Mouse (Mus musculus) cerebellum, adult (tissue): Measurements from ENCODE around the gene Parp4.

Source experiments
- ATAC-seq: cut with Nextera tagmentation; 2 replicates; pipeline ENCODE4 v1.9.2; 2017; ENCODE audit warnings: mild to moderate bottlenecking, moderate library complexity, mixed read lengths; ENCODE audit not compliant: insufficient number of reproducible peaks, low FRiP score, low TSS enrichment

Parp4 gene

DNA sequence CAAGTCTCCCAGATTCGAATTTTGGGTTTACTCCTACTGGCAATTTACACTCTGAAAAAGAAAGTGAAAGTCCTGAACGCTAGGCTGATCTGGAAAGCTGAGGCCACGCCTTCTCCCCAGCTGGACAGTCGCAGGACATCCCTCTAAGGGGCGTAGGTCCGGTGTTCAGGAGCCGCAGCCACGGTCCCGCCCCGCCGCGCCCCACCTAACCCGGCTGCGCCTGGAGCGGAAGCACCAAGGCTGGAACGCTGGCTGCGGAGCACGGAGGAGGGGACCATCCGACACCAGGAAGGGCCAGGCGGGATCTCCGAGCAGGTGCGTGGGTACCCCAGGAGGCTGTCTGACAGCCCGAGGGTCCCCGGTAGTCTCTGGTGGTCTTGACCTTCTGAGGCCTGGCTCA is at the start of gene Parp4, which contains the start of gene Cenpj:
TSS of gene Parp4 (plus strand) at position 204 of the 400 bp plus-strand sequence.
TSS of gene Cenpj (minus strand) at position 10 of the 400 bp plus-strand sequence.
- ATAC-seq = peak; percentile 63

DNA sequence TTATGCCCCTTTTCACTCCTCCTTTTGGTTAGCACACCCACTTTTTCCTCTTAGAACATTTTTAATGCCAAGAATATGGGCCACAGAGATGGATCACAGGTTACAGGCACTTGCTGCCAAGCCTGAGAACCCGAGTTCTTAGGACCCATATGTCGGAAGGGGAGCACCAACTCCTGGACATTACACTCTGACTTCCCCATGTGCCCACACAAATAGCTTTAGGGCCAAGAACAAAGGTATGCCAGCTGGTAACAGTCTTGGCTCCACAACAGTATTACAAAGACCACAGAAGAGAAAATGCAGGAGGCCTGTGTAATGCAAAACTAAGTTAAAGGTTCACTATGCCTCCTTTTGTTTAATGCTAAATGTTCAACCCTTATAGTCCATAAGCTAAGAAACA is 44.6 kb upstream of the Parp4 start:
- ATAC-seq = peak; percentile 56; the same call in 1 of the 2 replicates

DNA sequence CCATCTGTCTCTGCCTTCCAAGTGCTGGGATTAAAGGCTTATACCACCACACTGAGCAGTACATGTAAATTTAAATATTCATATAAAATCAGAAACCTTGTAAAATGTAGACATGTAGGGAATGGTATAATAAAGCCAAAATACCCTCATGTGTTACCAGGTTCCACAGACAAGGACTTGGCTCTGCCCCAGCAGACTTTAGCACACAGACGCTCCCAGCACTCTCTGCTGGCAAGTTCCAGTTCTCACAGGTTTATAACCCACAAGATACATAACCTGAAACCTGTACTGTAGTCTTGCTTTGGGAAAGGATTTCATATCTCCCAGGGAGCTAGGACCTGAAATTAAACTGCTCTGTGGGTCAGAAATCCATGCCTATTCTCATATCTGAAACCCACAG is 30.5 kb upstream of the Parp4 start:
- ATAC-seq = no peak

- no peak for ATAC-seq
Observed at GRCm38 (mm10) chr14:56545491-56545890, 29.9 kb upstream of the Parp4 start.

- ATAC-seq = peak; percentile 84
Observed at GRCm38 (mm10) chr14:56550960-56551359, 24.5 kb upstream of the Parp4 start.

- no peak for ATAC-seq
Observed at GRCm38 (mm10) chr14:56552924-56553323, 22.5 kb upstream of the Parp4 start.

DNA sequence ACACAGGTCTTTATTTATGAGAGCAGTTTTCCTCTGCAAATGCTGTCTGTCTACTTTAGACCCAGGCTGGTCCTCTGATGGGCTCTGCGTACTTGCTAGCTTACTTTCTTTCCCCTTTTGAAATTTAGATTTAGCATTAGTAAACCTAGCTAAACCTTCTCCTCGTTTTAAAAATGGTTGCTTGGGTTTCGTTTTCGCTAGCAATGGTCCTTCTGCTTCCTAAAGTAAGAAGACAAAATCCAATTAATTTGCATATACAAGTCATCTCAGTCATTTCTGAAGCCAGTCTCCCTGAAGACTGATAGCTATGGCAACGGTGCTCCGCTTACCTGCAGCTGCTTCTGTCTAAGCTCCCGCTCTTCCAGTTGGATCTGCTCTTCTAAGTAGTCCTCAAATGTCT is 22.1 kb upstream of the Parp4 start:
- ATAC-seq = no peak

DNA sequence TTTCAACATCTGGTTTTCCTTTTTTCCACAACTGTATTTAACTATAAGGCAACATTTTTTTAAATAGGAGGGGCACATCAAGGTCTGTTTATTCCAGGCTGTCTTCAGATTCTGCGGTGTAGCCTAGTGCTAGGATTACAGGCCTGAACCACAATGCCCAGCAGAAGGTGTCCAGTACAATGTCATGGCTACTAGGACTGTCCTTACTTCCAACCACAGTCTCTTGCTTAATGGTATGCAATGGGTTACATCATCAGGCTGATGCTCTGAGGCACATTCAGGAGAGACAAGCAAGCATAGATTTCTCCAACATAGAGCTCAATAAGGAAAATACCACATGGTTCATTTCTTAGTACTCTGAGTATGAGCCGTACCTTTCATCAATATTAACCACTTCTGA is 20.7 kb upstream of the Parp4 start:
- ATAC-seq = no peak

GRCm38 (mm10) chr14:56559134-56559533 is 16.3 kb upstream of the Parp4 start:
- ATAC-seq = no peak

GRCm38 (mm10) chr14:56567476-56567875 is 7.9 kb upstream of the Parp4 start:
- no peak for ATAC-seq

DNA sequence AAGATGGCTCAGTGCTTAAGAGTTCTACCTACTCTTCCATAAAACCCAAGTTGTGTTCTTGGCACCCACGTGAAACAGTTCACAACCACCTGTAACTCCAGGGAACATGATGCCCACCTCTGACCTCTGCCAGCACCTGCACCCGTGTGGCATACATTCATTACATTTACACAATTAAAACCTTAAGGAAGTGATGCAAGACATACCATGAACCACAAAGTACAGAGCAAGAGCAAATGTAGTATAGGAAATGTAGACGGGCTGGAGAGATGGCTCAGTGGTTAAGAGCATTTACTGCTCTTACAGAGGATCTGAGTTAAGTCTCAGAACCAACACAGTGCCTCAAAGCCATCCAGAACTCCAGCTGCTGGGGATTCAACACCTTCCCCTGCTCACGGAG is 6.4 kb upstream of the Parp4 start:
- ATAC-seq = no peak

DNA sequence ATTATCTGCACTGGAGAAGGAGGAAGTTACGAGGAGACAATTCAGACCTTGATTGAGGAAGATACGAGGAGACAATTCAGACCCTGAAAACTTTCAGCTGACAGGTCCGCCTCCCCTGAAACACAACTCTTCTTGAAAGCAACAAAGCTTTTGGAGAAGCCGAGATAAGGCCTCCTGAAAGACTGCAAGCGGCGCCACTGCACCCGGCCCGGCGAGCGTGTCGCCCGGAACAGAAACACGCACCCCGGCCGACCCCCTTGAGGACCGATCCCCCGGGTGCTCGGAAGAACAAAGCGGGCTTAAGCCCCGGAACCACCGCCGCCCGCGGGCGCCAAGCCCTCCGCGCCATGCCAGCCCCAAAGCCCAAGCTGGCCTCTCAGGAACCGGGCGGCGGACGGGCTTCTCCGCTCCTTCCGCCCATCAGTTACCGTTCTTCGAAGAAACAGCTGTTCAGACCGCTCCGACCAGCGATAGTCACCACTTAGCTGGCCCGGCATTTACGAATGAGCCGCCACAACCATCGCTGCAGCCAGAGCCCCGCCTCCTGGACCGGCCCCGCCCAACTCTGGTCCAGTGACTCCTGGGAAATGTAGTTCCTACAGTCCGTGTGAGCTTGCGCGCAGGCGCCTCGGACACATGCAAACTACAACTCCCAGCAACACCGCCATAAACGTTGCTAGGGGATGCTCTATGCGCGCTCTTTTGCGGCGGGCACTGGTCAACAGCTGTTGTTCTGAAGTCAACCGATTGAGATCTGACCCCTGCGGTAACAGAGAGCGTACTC is 3.9 kb upstream of the Parp4 start:
- peak; percentile 98 for ATAC-seq

DNA sequence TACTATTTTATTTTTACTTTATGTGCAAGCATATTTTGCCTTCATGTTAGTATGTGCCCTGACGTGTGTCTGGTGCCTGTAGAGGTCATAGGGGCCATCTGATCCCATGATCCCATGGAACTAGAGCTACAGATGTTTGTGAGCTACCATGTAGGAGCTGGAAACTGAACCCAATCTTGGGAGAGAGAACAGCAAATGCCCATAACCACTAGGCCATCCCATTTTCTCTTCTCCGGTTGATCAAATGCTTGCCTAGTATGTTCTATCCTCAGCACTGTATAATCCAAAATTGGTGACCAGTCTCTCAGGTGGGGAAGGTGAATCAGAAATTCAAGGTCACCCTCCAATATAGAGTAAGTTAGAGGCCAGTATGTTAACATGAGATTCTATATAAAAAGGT is 2.9 kb upstream of the Parp4 start:
- no peak for ATAC-seq

DNA sequence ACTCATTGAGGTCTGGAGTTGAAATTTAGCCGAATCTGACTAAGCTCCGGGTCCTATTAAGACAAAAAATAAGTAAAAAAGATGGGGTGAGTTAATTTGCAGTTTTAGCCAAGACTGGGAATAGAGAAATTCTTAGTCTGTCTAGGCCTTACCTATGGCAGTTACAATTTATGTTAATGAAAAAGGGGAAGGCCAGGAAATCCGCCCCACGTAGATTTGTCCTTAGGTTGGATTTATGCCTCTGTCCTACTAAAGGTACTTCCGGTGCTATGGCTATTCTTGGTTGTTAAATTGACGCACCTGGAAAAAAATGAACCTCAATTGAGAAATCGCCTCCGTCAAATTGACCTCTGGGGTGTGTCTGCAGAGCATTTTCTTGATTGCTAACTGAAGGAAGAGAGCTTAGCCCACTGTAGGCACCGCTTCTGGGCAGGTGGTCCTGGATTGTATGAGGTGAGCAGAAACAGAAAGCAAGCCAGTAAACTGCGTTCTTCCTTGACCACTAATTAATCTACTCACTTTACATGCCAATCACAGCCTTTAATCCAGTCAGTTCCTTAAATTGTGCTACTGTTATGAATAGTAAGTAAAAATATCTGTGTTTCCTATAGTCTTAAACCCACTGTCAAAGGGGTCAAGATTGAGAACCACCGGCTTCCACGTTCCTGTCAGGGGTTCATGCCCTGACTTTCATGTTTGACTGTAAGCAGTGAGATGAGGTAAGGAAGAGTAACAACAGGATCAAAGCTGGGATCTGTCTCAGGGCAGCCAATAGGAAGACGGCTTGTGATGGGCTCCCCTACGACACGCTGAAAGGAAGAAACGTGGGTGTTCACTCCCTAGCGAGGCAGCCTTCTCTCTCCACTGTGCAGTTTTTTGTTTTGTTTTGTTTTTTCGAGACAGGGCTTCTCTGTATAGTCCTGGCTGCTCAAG is 816 bp downstream of the Parp4 start:
- ATAC-seq = no peak

DNA sequence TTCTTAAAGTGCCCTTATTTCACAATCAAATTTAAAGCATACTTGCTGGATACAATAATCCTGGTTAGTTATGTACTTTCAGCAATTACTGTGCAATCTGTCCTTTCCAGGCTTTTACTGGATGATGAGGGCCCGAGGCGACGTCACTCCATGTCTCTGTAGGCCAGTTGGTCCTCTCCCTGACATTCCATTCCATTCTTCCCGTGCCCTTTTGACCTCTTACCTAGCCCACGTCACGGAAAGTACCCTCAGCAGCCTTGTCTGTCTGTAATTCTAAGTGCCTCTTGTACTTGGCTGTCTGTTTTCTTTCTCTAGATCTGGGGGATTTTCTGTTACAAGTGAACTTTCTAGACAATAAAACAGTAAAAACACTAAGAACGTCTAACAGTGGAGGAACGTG is 3.6 kb downstream of the Parp4 start:
- no peak for ATAC-seq

DNA sequence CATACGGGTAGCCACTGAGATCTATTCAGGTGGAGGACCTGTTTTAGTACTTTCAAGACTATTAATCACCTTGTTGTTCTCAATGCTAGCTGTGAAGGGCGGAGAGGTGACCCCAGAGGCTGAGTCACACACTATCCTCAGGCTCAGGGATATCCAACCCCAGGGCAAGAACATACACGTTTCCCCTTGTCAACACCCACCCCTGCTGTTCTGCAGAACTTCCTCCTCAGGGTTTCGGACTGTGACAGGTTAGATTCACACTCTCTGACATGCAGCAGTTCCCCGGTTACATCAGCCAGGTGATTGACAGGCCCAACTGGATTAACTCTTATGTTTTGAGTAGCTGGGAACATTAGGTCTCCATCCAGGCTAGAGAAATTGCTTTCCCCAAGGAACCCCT is 5.7 kb downstream of the Parp4 start:
- no peak for ATAC-seq

- no peak for ATAC-seq
Observed at GRCm38 (mm10) chr14:56582294-56582693, 6.9 kb downstream of the Parp4 start.

DNA sequence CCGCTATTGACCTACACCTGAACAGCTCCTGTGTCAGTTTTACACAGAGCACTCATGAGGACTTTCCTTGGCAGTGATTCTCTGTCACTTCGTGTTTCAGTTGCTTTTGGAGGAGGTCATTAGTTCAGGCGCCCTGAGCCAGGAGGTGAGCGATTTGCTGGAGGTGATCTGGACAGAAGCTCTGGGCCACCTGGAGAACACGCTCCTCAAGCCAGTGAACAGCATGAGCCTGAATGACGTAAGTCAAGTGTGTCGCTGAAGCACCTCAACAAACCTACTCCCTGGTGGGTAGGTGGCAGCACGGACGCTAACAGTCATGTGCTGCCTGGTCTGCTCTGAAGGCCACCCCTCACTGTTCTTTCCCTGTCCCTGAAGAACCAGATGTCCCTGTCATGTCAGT is 16.8 kb downstream of the Parp4 start:
- peak; percentile 49 for ATAC-seq

DNA sequence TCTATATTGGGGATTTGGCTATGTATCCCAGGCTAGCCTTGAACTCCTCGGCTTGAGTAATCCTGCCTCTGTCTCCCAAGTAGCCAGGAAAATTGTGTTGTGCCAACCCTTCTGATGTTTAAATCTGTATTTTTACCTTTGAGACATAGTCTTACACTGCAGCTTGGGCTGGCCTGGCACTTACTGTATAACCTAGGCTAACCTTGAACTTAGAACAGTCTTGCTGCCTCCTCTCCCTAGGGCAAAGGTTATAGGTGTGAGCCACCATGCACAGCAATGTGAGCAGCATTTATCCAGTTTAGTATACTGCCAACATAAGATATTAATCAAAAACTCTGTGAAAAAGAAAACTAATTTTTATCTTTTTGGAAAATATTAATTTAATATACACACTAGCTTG is 19.4 kb downstream of the Parp4 start:
- ATAC-seq = no peak

DNA sequence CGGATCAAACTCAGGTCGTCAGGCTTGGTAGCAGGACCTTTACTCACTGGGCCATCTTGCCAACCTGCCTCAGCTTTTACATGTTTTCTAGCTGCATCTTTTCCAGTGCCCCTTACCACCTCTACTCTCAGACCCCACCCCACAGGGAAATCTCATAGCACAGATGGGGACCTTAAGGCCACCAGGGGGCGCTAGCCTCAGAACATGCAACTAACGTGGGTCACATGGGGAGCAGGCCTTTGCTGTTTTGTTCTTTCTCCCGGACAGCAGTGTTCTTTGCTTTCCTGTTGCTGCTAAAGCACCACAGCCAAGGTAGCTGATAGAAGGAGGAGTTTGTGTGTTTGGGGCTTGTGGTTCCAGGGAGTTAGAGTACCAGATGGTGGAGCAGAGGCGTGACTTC is 23.3 kb downstream of the Parp4 start:
- peak; percentile 26; the same call in 1 of the 2 replicates for ATAC-seq

GRCm38 (mm10) chr14:56602069-56602468 is 26.6 kb downstream of the Parp4 start:
- no peak for ATAC-seq
